Mouse (Mus musculus): ENCODE data around the gene Itga8. TPM values are rescaled to one million over a fixed set of nuclear protein-coding genes. Genes with fewer than 3 reads are reported as not detected.

The Itga8 gene
- polyA plus RNA-seq, 1 experiment = 0.77 TPM

DNA sequence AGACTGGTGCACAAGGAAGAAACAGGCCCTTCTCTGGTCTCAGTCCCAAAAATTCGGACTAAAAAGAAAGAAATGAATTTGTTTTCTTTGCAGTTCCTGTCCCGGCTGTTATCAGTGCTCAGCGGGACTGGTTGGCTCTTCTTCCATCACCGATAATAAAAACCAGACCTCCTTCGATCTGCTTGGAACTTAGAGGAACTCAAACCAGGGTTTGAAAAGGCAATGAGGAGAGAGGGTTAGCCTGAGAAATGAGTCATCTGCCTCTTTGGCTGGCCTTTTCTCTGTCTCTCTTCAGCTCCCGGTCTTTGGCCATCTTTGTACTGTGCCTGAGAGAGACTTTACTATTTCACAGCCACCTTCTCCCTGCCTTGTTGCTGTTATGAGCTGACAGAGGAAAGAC is 112.7 kb downstream of the Itga8 start:
- no peaks in the 10 kb centered on the region for H3K4me1 ChIP-seq (ENCODE audit: control insufficient read depth, insufficient read depth, low read length)
- no peak overlapping the region for H3K4me3 ChIP-seq (replicated peaks; ENCODE audit: insufficient read depth, low read depth, low read length)
- DNase-seq = no peak
- no peak for TF ChIP-seq CTCF (IDR thresholded peaks at IDR 0.05; ENCODE audit: borderline replicate concordance, insufficient read depth, low read depth, low read length)
- TF ChIP-seq POLR2A (IDR thresholded peaks at IDR 0.05; ENCODE audit: borderline replicate concordance, insufficient read depth, low read length) = no peak
- no peaks in the 10 kb centered on the region for H3K27me3 ChIP-seq (ENCODE audit: control insufficient read depth, insufficient read depth, low read length)
- no peak overlapping the region for H3K27ac ChIP-seq (ENCODE audit: insufficient read depth, low read length)
- WGBS = 90% methylated on average over 6 of the region's 6 CpGs

DNA sequence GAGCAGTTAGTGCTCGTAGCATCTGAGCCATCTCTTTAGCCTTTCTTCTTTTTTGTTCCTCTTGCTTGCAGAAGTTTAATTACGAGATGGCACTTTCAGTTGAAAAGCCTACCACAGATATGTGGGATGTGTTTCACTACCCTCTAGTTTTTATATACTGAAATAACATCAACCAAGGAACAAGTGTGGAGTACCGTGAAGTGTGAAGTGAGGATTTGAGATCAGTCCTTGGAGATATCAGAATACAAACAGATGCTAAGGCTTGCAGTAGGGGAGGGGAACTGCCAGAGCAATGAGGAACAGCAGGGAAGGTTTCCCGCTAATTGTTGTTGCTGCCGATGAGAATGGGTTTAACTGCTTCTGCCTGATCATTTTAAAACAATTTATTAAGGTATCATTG is 114.1 kb downstream of the Itga8 start:
- 52% methylated on average over 5 of the region's 5 CpGs for WGBS
- no peak for TF ChIP-seq CTCF (IDR thresholded peaks at IDR 0.05; ENCODE audit: borderline replicate concordance, insufficient read depth, low read depth, low read length)
- TF ChIP-seq POLR2A (IDR thresholded peaks at IDR 0.05; ENCODE audit: borderline replicate concordance, insufficient read depth, low read length) = no peak
- H3K4me1 ChIP-seq (ENCODE audit: control insufficient read depth, insufficient read depth, low read length) = no peaks in the 10 kb centered on the region
- no peak overlapping the region for H3K4me3 ChIP-seq (replicated peaks; ENCODE audit: insufficient read depth, low read depth, low read length)
- no peak overlapping the region for H3K27ac ChIP-seq (ENCODE audit: insufficient read depth, low read length)
- no peak for DNase-seq
- H3K27me3 ChIP-seq (ENCODE audit: control insufficient read depth, insufficient read depth, low read length) = no peaks in the 10 kb centered on the region

DNA sequence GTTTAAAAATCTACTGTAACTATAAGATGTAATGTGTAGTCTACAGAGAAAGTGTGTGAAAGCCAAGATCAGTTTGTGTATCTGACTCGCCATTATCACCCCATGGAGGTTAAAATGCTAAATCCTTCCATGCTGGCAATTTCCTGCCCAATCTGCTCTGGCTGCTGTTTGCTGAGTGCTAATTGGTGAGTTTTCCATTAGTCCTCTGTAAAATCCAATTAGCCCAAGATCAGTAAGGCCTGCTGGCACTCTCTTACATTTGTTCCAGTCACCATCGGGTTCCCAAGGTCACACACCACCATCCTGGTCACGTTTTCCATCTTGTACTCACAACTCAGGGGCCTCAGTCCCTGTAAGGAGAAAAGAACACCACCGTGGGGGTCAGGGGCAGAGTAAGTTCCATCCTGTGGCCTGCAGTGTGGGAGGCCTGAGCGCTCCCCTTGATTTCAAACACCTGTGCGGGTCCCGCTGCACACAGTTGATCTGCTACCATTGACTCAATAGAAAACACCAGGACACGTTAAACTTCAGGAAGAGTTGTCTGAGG is 119.2 kb downstream of the Itga8 start:
- Histone ChIP-seq H3K4me3 (replicated peaks; ENCODE audit: insufficient read depth, low read depth, low read length) (no peak overlapping the region), H3K27ac (ENCODE audit: insufficient read depth, low read length) (no peak overlapping the region), H3K4me1 (ENCODE audit: control insufficient read depth, insufficient read depth, low read length) (no peaks in the 10 kb centered on the region), H3K27me3 (ENCODE audit: control insufficient read depth, insufficient read depth, low read length) (no peaks in the 10 kb centered on the region)
- 76% methylated on average over 8 of the region's 8 CpGs for WGBS
- DNase-seq = no peak
- TF ChIP-seq CTCF (IDR thresholded peaks at IDR 0.05; ENCODE audit: borderline replicate concordance, insufficient read depth, low read depth, low read length) (no peak), POLR2A (IDR thresholded peaks at IDR 0.05; ENCODE audit: borderline replicate concordance, insufficient read depth, low read length) (no peak)

DNA sequence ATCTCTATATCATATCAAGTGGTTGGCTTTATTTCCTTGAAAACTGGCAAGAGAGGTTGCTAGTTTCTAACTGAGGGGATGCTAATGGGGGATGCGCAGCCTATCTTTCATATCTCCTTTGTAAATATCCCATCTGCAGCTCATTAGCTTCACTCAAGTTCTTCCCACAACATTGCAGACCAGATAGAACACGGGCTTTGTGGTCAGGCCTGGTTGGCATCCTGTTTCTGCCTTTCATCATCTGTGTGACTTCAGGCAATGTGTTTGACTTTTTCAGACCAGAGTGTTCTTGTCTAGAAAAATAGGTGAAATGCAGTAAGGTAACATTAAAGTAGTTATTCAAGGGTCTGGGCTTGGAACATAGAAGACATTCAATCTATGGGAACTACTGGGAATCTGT is 121.1 kb downstream of the Itga8 start:
- 88% methylated on average over 2 of the region's 2 CpGs for WGBS
- no peaks in the 10 kb centered on the region for H3K27me3 ChIP-seq (ENCODE audit: control insufficient read depth, insufficient read depth, low read length)
- H3K4me3 ChIP-seq (replicated peaks; ENCODE audit: insufficient read depth, low read depth, low read length) = no peak overlapping the region
- no peaks in the 10 kb centered on the region for H3K4me1 ChIP-seq (ENCODE audit: control insufficient read depth, insufficient read depth, low read length)
- no peak for TF ChIP-seq CTCF (IDR thresholded peaks at IDR 0.05; ENCODE audit: borderline replicate concordance, insufficient read depth, low read depth, low read length)
- TF ChIP-seq POLR2A (IDR thresholded peaks at IDR 0.05; ENCODE audit: borderline replicate concordance, insufficient read depth, low read length) = no peak
- no peak for DNase-seq
- no peak overlapping the region for H3K27ac ChIP-seq (ENCODE audit: insufficient read depth, low read length)

DNA sequence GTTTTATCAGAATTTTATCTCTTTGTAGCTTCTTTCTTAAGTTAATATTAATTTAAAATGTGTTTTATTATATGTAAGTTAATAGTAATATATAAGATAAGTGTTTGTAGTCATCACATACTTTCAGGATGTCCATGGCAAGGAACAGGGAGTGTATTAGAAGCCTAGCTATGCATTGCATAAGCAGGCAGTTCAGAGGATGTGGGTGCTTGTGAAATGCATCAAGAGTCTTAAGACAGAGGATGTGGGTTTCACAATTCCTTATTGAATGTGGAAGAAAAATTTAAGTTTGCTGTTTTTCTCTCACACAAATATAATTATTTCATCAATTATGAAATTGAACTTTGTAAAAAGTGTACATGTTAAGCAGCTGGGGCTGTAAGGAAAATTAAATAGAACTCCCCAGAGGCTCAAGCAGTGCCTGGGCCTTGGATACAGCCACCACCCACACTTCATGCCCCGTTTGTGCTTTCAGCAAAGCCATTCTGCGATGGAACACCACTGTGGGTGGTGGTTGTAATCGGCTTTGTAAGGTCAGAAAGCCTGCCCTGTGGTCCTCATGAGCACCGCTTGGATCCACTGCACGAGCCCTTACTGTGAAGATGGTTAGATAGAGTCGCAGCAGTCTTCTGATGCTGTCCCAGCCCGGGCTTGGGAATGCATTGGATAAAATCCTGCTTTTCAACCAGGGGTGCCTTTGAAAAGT is 126.8 kb downstream of the Itga8 start:
- Histone ChIP-seq H3K27ac (ENCODE audit: insufficient read depth, low read length) (no peak overlapping the region), H3K4me1 (ENCODE audit: control insufficient read depth, insufficient read depth, low read length) (no peaks in the 10 kb centered on the region), H3K4me3 (replicated peaks; ENCODE audit: insufficient read depth, low read depth, low read length) (no peak overlapping the region), H3K27me3 (ENCODE audit: control insufficient read depth, insufficient read depth, low read length) (no peaks in the 10 kb centered on the region)
- WGBS = 35% methylated on average over 7 of the region's 7 CpGs
- no peak for TF ChIP-seq POLR2A (IDR thresholded peaks at IDR 0.05; ENCODE audit: borderline replicate concordance, insufficient read depth, low read length)
- DNase-seq = no peak

DNA sequence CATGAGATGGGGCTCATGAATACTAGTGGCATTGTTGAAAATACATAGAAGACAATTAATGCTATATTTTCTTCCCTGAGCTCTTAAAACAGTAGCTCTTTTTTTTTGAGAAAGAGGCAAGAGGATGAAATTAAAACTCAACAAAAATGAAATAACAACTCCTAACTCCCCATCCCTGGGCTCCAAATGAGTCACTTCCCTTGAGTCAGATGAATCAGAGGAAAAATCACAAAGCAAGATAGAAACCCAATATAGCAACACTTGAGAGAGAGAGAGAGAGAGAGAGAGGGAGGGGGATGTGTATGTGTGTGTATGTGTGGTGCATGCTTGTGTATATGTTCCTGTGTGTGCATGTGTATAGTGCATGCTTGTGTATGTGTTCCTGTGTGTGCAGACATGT is 131.5 kb downstream of the Itga8 start:
- no peak for DNase-seq
- Histone ChIP-seq H3K27me3 (ENCODE audit: control insufficient read depth, insufficient read depth, low read length) (no peaks in the 10 kb centered on the region), H3K4me3 (replicated peaks; ENCODE audit: insufficient read depth, low read depth, low read length) (no peak overlapping the region), H3K27ac (ENCODE audit: insufficient read depth, low read length) (no peak overlapping the region), H3K4me1 (ENCODE audit: control insufficient read depth, insufficient read depth, low read length) (no peaks in the 10 kb centered on the region)
- TF ChIP-seq CTCF (IDR thresholded peaks at IDR 0.05; ENCODE audit: borderline replicate concordance, insufficient read depth, low read depth, low read length) (no peak), POLR2A (IDR thresholded peaks at IDR 0.05; ENCODE audit: borderline replicate concordance, insufficient read depth, low read length) (no peak)

DNA sequence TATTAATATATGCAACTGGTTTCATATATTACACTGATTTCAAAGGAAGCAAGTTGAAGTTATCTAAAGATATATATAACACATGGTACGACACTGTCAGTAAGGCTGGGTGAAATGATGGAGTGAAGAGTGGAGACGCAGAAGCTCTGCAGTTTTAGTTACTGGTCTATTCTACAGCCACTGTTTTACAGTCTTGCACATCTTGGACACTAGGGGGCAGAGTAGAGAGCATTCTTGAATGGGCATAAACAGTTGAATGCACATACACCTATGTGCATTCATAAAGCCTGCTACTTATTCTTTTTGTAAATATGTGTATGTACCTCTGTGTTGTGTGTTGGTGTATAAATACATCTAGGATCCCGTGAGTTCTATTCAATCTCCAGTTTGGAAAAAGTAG is 141.2 kb downstream of the Itga8 start:
- no peak for DNase-seq
- Histone ChIP-seq H3K4me1 (ENCODE audit: control insufficient read depth, insufficient read depth, low read length) (no peaks in the 10 kb centered on the region), H3K4me3 (replicated peaks; ENCODE audit: insufficient read depth, low read depth, low read length) (no peak overlapping the region), H3K27ac (ENCODE audit: insufficient read depth, low read length) (no peak overlapping the region), H3K27me3 (ENCODE audit: control insufficient read depth, insufficient read depth, low read length) (no peaks in the 10 kb centered on the region)
- no peak for TF ChIP-seq CTCF (IDR thresholded peaks at IDR 0.05; ENCODE audit: borderline replicate concordance, insufficient read depth, low read depth, low read length)
- TF ChIP-seq POLR2A (IDR thresholded peaks at IDR 0.05; ENCODE audit: borderline replicate concordance, insufficient read depth, low read length) = no peak
- 79% methylated on average over 3 of the region's 3 CpGs for WGBS

DNA sequence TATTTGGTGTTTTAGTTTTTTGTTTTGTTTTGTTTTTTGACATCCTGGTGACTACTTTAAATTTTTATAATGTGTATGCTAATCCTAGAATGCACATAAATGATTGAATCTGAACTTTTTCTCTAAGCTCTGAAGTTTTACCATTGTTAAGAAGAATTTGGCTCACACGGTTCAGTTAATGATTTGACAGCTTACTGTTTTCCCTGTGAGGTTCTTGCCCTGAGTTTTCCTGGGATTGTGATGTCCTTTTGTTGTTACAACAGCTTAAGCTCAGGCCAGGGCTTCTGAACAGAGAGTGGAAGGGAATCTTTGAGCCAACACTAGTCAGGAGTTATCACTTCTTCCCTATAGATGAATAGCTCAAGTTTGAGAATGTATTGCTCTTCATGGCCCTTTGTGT is 144.7 kb downstream of the Itga8 start:
- Histone ChIP-seq H3K27ac (ENCODE audit: insufficient read depth, low read length) (no peak overlapping the region), H3K27me3 (ENCODE audit: control insufficient read depth, insufficient read depth, low read length) (no peaks in the 10 kb centered on the region), H3K4me3 (replicated peaks; ENCODE audit: insufficient read depth, low read depth, low read length) (no peak overlapping the region), H3K4me1 (ENCODE audit: control insufficient read depth, insufficient read depth, low read length) (no peaks in the 10 kb centered on the region)
- 69% methylated on average over 1 of the region's 1 CpGs for WGBS
- TF ChIP-seq POLR2A (IDR thresholded peaks at IDR 0.05; ENCODE audit: borderline replicate concordance, insufficient read depth, low read length) = no peak
- TF ChIP-seq CTCF (IDR thresholded peaks at IDR 0.05; ENCODE audit: borderline replicate concordance, insufficient read depth, low read depth, low read length) = no peak
- DNase-seq = no peak

Measured in cerebellum, adult 2 months (tissue).